ENCODE assay signal across 28 mouse cellular contexts in the genomic region with DNA sequence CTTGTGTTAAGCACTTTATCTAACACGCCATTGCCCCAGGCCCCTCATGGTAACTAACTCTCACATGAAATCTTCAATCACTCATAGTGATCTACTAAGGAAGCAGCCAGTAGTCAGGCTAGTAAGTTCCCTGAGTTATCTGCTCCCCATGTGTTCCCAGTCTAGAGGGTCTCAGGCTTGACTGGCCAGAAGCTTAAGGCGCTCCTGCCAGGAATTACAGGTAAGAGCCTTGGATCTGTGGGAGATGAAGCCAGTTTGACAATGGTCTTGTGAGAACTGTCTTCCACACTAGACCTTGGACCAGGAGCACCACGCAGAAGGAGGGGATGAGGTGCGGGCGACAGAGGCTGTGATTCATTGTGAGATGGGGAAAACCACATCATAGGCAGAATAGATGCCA.
"Had no signal": no experiment of that assay in that cellular context is flagged by ENCODE, and none has a peak within 500 bp of the region (broad histone marks: within the 10 kb centered on the region; RNA-seq: fewer than 3 reads in every experiment).

No protein-coding gene starts in this region.

- H3K36me3 ChIP-seq: embryonic facial prominence, embryonic 10.5 days; embryonic facial prominence, embryonic 12.5 days; embryonic facial prominence, embryonic 13.5 days; embryonic facial prominence, embryonic 15.5 days; forebrain, embryonic 10.5 days; forebrain, embryonic 12.5 days; forebrain, embryonic 15.5 days had no signal

- H3K27ac ChIP-seq: embryonic facial prominence, embryonic 10.5 days; embryonic facial prominence, embryonic 12.5 days; embryonic facial prominence, embryonic 13.5 days; embryonic facial prominence, embryonic 15.5 days; forebrain, embryonic 10.5 days; forebrain, embryonic 12.5 days; forebrain, embryonic 13.5 days; forebrain, embryonic 15.5 days; gastrocnemius, adult 2 months; heart, adult 2 months had no signal

- DNase-seq: cerebellum, adult 18-20 months; cerebellum, adult 2 months; cerebellum, adult 8-10 months; cerebellum, adult 9-10 months; cerebellum, adult 9-11 months; cerebellum, postnatal 10 days; cerebellum, postnatal 14 days; cerebellum, postnatal 25 days; cerebellum, postnatal 36 days; embryo, embryonic 11 days; forebrain, postnatal 0 days; gastrocnemius, adult 2 months; gastrocnemius, postnatal 10 days; gastrocnemius, postnatal 14 days; gastrocnemius, postnatal 25 days; gastrocnemius, postnatal 36 days; heart, adult 2 months had no signal

- H3K9me3 ChIP-seq: embryonic facial prominence, embryonic 10.5 days; embryonic facial prominence, embryonic 12.5 days; embryonic facial prominence, embryonic 13.5 days; embryonic facial prominence, embryonic 15.5 days; forebrain, embryonic 10.5 days; forebrain, embryonic 12.5 days; forebrain, embryonic 13.5 days; forebrain, embryonic 15.5 days had no signal

- ATAC-seq: forebrain, embryonic 13.5 days; forebrain, embryonic 14.5 days; forebrain, embryonic 15.5 days; forebrain, embryonic 16.5 days; forebrain, postnatal 0 days had no signal

- H3K27me3 ChIP-seq: embryonic facial prominence, embryonic 12.5 days; embryonic facial prominence, embryonic 13.5 days; embryonic facial prominence, embryonic 15.5 days had no signal

- H3K4me3 ChIP-seq: embryonic facial prominence, embryonic 10.5 days; embryonic facial prominence, embryonic 12.5 days; embryonic facial prominence, embryonic 13.5 days; embryonic facial prominence, embryonic 15.5 days; erythroblast, embryonic 14.5 days; forebrain, embryonic 10.5 days; forebrain, embryonic 12.5 days; forebrain, embryonic 13.5 days; forebrain, embryonic 15.5 days; gastrocnemius, adult 2 months; heart, adult 2 months had no signal

- H3K9ac ChIP-seq: embryonic facial prominence, embryonic 12.5 days; embryonic facial prominence, embryonic 13.5 days; embryonic facial prominence, embryonic 15.5 days; forebrain, embryonic 12.5 days; forebrain, embryonic 13.5 days; forebrain, embryonic 15.5 days; forebrain, postnatal 0 days had no signal

- H3K4me2 ChIP-seq: embryonic facial prominence, embryonic 12.5 days; embryonic facial prominence, embryonic 13.5 days; embryonic facial prominence, embryonic 15.5 days; forebrain, embryonic 12.5 days; forebrain, embryonic 13.5 days; forebrain, embryonic 15.5 days had no signal

- H3K4me1 ChIP-seq: embryonic facial prominence, embryonic 12.5 days; embryonic facial prominence, embryonic 13.5 days; embryonic facial prominence, embryonic 15.5 days; forebrain, embryonic 13.5 days; forebrain, embryonic 15.5 days had no signal
